Mouse (Mus musculus): ENCODE data around the gene Setx.

Gene Setx

GRCm38 (mm10) chr2:29130118-29130899, 6.3 kb downstream of the Setx start:
- no peak for DNase-seq (ENCODE audit: extremely low read depth, insufficient read length, low spot score)

- DNase-seq (ENCODE audit: extremely low read depth, insufficient read length, low spot score) = no peak
These were observed 11.2 kb downstream of the Setx start for GRCm38 (mm10) chr2:29135161-29135560.

- DNase-seq (ENCODE audit: extremely low read depth, insufficient read length, low spot score) = no peak
These were observed 28.0 kb downstream of the Setx start for GRCm38 (mm10) chr2:29151941-29152340.

GRCm38 (mm10) chr2:29168067-29168466, 44.1 kb downstream of the Setx start:
- no peak for DNase-seq (ENCODE audit: extremely low read depth, insufficient read length, low spot score)

GRCm38 (mm10) chr2:29174887-29175286, 50.9 kb downstream of the Setx start:
- DNase-seq (ENCODE audit: extremely low read depth, insufficient read length, low spot score) = no peak

GRCm38 (mm10) chr2:29179810-29180209, 55.8 kb downstream of the Setx start:
- no peak for DNase-seq (ENCODE audit: extremely low read depth, insufficient read length, low spot score)

- DNase-seq (ENCODE audit: extremely low read depth, insufficient read length, low spot score) = no peak
These were observed 57.1 kb downstream of the Setx start for GRCm38 (mm10) chr2:29181111-29181510.

GRCm38 (mm10) chr2:29183266-29183924, 59.4 kb downstream of the Setx start:
- DNase-seq (ENCODE audit: extremely low read depth, insufficient read length, low spot score) = no peak

GRCm38 (mm10) chr2:29186209-29186608, 62.2 kb downstream of the Setx start:
- DNase-seq (ENCODE audit: extremely low read depth, insufficient read length, low spot score) = no peak

GRCm38 (mm10) chr2:29190392-29190791, 66.4 kb downstream of the Setx start:
- DNase-seq (ENCODE audit: extremely low read depth, insufficient read length, low spot score) = no peak

GRCm38 (mm10) chr2:29191216-29192215, 67.5 kb downstream of the Setx start:
- peak; percentile 24 for DNase-seq (ENCODE audit: extremely low read depth, insufficient read length, low spot score)

GRCm38 (mm10) chr2:29192629-29193278, 68.8 kb downstream of the Setx start:
- no peak for DNase-seq (ENCODE audit: extremely low read depth, insufficient read length, low spot score)

GRCm38 (mm10) chr2:29193819-29194546, 70.0 kb downstream of the Setx start:
- DNase-seq (ENCODE audit: extremely low read depth, insufficient read length, low spot score) = no peak

- DNase-seq (ENCODE audit: extremely low read depth, insufficient read length, low spot score) = peak; percentile 55
These were observed 70.8 kb downstream of the Setx start for GRCm38 (mm10) chr2:29194547-29195463.

- DNase-seq (ENCODE audit: extremely low read depth, insufficient read length, low spot score) = no peak
These were observed 72.9 kb downstream of the Setx start for GRCm38 (mm10) chr2:29196844-29197243.

- DNase-seq (ENCODE audit: extremely low read depth, insufficient read length, low spot score) = peak; percentile 64
These were observed 74.5 kb downstream of the Setx start for GRCm38 (mm10) chr2:29198446-29198845.

- DNase-seq (ENCODE audit: extremely low read depth, insufficient read length, low spot score) = no peak
These were observed 75.9 kb downstream of the Setx start for GRCm38 (mm10) chr2:29199909-29200308.

- peak; percentile 49 for DNase-seq (ENCODE audit: extremely low read depth, insufficient read length, low spot score)
These were observed 77.4 kb downstream of the Setx start for GRCm38 (mm10) chr2:29201223-29201955.
